Mouse (Mus musculus) NIH3T3 (cell line): ENCODE measurements around the gene Borcs7.

ENCODE experiments used
- DNase-seq: peaks from one replicate; pipeline ENCODE4 v3.0.0-alpha.2; 2012; ENCODE audit warnings: low read depth

Borcs7 gene

GRCm38 (mm10) chr19:46689460-46690372 is at the start of gene Borcs7:
Gene Borcs7 (plus strand): TSS chr19:46689906.
- peak; percentile 92 for DNase-seq

DNA sequence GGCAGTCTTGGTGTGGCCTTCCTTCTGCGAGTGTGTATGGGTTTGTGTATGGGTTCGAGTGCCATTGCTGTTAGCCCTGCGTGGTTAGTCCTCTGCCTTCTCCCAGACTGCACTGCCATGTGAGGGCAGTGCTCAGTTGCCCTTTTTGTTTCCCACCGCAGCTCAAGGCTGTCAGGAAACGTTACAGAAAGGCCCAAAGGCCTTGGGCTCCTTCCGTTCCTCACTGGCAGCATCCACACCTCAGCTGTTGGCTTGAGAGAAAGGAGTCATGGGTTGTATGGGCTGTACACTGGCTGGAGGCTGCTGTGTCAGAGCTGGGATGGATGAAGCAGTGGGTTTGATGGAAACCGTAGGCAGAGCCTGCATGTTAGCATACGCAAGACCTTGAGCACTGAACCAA is 48.9 kb upstream of the Borcs7 start:
- no peak for DNase-seq

GRCm38 (mm10) chr19:46641420-46642085 is 48.2 kb upstream of the Borcs7 start:
- peak; percentile 30 for DNase-seq

GRCm38 (mm10) chr19:46642136-46642753 is 47.5 kb upstream of the Borcs7 start:
- DNase-seq: peak; percentile 43

- peak; percentile 40 for DNase-seq
These were observed 46.5 kb upstream of the Borcs7 start for GRCm38 (mm10) chr19:46643236-46643635.

- DNase-seq: no peak
These were observed 45.3 kb upstream of the Borcs7 start for GRCm38 (mm10) chr19:46644343-46644792.

GRCm38 (mm10) chr19:46644793-46645602 is 44.7 kb upstream of the Borcs7 start:
- peak; percentile 74 for DNase-seq

- no peak for DNase-seq
These were observed 43.6 kb upstream of the Borcs7 start for GRCm38 (mm10) chr19:46646041-46646481.

- no peak for DNase-seq
These were observed 42.5 kb upstream of the Borcs7 start for GRCm38 (mm10) chr19:46647254-46647653.

DNA sequence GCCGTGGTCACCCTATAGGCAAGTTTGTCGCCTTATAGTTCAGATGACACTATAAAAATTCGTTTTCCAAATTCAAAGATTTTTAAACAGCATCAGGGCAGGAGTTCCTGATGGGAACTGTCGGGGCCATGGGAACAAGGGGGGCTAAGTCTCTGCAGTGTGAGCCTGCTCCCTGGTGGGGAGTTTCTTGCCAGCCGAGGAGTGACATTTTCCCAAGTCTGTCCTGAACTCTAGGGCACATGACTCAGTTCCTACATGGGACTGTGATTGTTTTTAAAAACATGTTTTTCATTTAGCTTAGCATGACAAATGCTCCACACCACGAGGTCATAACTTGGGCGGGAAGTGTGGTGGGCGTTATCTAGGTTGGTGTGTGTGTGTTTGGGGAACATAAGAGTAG is 41.9 kb upstream of the Borcs7 start:
- DNase-seq: peak; percentile 54

- DNase-seq: no peak
These were observed 41.1 kb upstream of the Borcs7 start for GRCm38 (mm10) chr19:46648565-46648964.

GRCm38 (mm10) chr19:46653188-46653587 is 36.5 kb upstream of the Borcs7 start:
- no peak for DNase-seq

DNA sequence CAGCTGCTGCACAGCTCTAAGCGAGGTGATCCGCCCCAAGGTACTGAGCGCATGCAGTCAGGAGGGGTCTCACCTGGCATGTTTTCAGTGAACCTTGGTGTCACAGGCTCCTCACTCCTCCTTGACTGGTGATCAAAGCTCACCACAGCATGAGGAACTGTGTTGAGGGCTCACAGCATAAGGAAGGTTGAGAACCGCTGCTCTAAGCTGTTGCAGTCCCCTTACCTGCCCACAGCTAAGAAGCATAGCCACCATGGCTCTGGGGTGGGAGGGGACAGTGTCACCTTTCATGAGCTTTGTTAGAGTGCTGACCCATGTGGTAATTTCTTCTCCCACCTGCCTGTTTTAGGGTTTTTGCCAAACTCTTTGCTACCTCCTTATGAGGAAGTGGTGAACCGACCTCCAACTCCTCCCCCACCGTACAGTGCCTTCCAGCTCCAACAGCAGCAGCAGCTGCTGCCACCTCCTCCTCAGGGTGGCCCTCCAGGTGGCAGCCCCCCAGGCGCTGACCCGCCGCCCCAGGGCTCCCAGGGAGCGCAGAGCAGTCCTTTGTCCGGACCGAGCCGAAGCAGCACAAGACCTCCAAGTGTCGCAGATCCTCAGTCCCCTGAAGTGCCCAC is 36.0 kb upstream of the Borcs7 start:
- DNase-seq: no peak

DNA sequence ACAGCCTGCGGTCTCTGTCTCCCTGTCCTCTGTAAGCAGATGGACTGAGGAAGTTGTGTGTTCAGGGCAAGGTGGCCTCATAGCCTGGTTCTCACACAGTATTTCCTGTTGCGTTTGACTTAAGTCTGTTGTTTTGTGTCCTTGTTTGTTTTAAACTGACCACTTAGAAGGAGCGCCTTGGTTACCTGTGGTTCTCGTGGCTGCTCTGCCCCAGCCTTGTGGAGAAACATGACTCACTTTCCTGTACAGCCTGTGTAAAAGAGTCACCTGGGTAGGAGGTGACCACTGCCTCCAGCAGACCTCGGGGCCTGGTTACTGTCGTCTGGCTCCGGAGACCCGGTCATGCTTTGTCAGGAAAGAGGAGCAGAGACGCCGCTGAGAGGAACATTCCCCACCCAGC is 34.1 kb upstream of the Borcs7 start:
- DNase-seq: no peak

- no peak for DNase-seq
These were observed 33.4 kb upstream of the Borcs7 start for GRCm38 (mm10) chr19:46656151-46656840.

DNA sequence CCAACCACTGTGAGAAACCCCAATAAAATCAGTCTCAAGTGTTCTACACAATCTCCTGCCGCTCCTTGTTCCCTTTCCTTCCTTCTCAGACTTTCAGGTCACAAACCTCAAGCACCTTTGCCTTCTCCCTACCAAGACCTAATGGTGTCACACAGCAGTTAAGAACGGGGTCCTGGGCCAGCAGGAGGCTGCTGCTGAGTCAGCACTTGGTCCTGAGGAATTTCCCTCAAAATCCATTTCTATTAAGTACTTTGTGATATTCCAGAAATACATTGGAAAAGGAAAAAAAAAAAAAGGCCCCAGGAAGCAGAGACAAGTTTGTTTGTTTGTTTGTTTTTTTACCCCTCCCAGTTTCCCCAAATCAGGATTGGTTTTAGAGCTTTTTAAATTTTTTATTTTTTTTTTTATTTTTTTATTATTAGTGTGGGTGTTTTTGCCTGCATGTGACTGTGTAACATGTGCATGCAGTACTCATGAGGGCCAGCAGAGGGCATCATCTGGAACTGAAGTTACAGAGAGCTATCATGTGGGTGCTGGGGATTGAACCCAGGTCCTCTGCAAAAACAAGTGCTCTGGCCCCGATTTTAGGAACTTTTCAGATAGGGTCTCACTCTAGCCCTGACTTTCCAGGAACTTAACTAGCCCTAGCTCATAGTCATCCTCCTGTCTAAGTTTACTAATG is 32.2 kb upstream of the Borcs7 start:
- DNase-seq: peak; percentile 60

- no peak for DNase-seq
These were observed 31.4 kb upstream of the Borcs7 start for GRCm38 (mm10) chr19:46658348-46658747.

DNA sequence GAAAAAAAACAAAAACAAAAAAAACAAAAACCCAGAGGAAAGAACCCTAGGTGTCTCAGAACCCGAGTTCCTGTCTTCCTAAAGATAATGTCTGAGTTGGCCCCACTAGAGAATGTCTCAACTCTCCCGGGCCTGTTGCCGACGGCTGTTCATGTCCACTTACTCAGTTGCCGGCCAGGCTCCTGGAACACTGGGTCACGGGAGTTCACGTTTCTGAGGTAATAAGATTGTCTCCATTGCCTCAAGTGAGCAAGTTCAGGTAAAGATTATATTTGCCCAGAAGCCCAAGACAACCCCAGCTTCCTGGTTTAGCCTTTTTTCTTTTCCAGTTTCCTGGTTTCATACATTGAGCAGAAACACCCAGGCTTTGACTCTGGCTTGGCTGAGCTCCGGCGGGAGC is 30.9 kb upstream of the Borcs7 start:
- no peak for DNase-seq

- DNase-seq: no peak
These were observed 28.2 kb upstream of the Borcs7 start for GRCm38 (mm10) chr19:46661511-46661910.

DNA sequence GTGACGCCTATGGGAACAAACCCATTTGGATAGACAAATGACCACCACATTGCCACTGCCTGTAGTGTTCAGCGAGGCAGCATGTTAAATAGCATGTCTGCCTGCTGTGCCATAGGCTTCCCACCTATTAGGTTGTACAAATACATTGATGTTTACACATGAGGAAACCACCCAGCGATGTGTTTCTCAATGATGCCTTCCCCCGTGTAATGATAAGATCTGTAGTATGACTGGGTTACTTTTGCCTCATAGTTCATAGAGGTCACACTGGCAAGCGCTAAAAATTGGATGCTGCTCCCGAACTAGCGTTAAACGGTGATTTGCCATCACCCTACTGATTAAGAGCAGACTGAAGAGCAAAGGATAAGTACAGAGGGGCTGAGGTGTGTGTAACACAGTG is 27.5 kb upstream of the Borcs7 start:
- peak; percentile 48 for DNase-seq
